Mouse (Mus musculus) thymus, adult 2 months (tissue): ENCODE data around the gene Akap8l.

Experiments
- CTCF ChIP-seq: fragments of 200-500 bp; IDR thresholded peaks from 2 replicates; pipeline ENCODE4 v1.5.1; 2012; ENCODE audit warnings: mild to moderate bottlenecking, control low read depth, low read length, moderate library complexity, borderline replicate concordance; ENCODE audit not compliant: control insufficient read depth, poor library complexity, insufficient read depth; ENCODE audit errors: extremely low read depth
- POLR2A ChIP-seq: fragments of 200-500 bp; IDR thresholded peaks from 2 replicates; pipeline ENCODE4 v1.6.1; 2012; ENCODE audit warnings: mild to moderate bottlenecking, low read length, control low read depth, moderate library complexity; ENCODE audit not compliant: control insufficient read depth, poor library complexity, insufficient read depth; ENCODE audit errors: extremely low read depth

GRCm38 (mm10) chr17:32350382-32350983, at the start of gene Akap8l:
- TF ChIP-seq CTCF (no peak), POLR2A (peak; percentile 74)
